Mouse (Mus musculus): ENCODE results near the gene Gm10300. TPM values are rescaled to one million over a fixed set of nuclear protein-coding genes. Genes with fewer than 3 reads are reported as not detected.

The Gm10300 gene
- polyA plus RNA-seq, 1 experiment from 2014 or later, result not detected

DNA sequence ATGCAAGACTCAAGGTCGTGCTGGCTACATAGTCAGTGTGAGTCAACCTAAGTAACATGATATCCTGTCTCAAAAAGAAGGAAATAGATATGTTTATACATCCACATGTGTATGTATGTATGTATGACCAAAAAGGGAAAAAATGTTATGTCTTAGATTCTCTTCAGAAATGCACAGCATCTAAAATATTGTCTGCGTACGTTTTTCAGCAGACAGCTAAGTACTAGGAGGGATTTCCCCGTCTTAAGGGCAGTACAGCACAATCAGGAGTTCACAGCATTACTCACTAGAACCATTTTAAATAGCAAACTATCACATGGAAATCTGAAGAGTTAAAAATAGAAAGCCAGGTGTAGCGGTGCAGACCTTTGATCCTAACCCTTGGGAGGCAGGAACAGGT is 37.4 kb upstream of the Gm10300 start:
- no peak overlapping the region for H3K9ac ChIP-seq (replicated peaks; ENCODE audit: low read depth, low read length)
- H3K9me3 ChIP-seq (ENCODE audit: control insufficient read depth, low read length), result no peaks in the 10 kb centered on the region
- H3K27ac ChIP-seq (ENCODE audit: low read depth, low read length), result no peak overlapping the region
- 81% methylated on average over 5 of the region's 5 CpGs for WGBS
- H3K27me3 ChIP-seq (ENCODE audit: control insufficient read depth, insufficient read depth, low read length), result no peaks in the 10 kb centered on the region
- H3K36me3 ChIP-seq (ENCODE audit: control insufficient read depth, insufficient read depth, low read length), result no peaks in the 10 kb centered on the region
- H3K4me1 ChIP-seq (ENCODE audit: control insufficient read depth, insufficient read depth, low read length), result peaks cover 20% of the 10 kb centered on the region; the same call in 1 of the 2 replicates
- H3K4me2 ChIP-seq (ENCODE audit: low read depth, low read length), result no peak overlapping the region
- no peak for ATAC-seq (ENCODE audit: low read depth)
- H3K4me3 ChIP-seq (ENCODE audit: low read depth, low read length), result no peak overlapping the region

GRCm38 (mm10) chr4:132037991-132038390 is 36.5 kb upstream of the Gm10300 start:
- Histone ChIP-seq H3K4me2 (ENCODE audit: low read depth, low read length) (no peak overlapping the region), H3K36me3 (ENCODE audit: control insufficient read depth, insufficient read depth, low read length) (no peaks in the 10 kb centered on the region), H3K4me1 (ENCODE audit: control insufficient read depth, insufficient read depth, low read length) (peaks cover 20% of the 10 kb centered on the region; the same call in 1 of the 2 replicates), H3K9ac (replicated peaks; ENCODE audit: low read depth, low read length) (no peak overlapping the region), H3K9me3 (ENCODE audit: control insufficient read depth, low read length) (no peaks in the 10 kb centered on the region), H3K4me3 (ENCODE audit: low read depth, low read length) (no peak overlapping the region), H3K27me3 (ENCODE audit: control insufficient read depth, insufficient read depth, low read length) (no peaks in the 10 kb centered on the region), H3K27ac (ENCODE audit: low read depth, low read length) (no peak overlapping the region)
- 0 out of 2 replicates have a peak, but pooled peaks have one; percentile 31 for ATAC-seq (ENCODE audit: low read depth)
- WGBS, result 19% methylated on average over 7 of the region's 7 CpGs

GRCm38 (mm10) chr4:132038809-132039208 is 35.7 kb upstream of the Gm10300 start:
- H3K9ac ChIP-seq (replicated peaks; ENCODE audit: low read depth, low read length), result no peak overlapping the region
- H3K4me3 ChIP-seq (ENCODE audit: low read depth, low read length), result no peak overlapping the region
- no peaks in the 10 kb centered on the region for H3K36me3 ChIP-seq (ENCODE audit: control insufficient read depth, insufficient read depth, low read length)
- H3K9me3 ChIP-seq (ENCODE audit: control insufficient read depth, low read length), result no peaks in the 10 kb centered on the region
- peaks cover 20% of the 10 kb centered on the region; the same call in 1 of the 2 replicates for H3K4me1 ChIP-seq (ENCODE audit: control insufficient read depth, insufficient read depth, low read length)
- WGBS, result 63% methylated on average over 2 of the region's 2 CpGs
- no peak overlapping the region for H3K4me2 ChIP-seq (ENCODE audit: low read depth, low read length)
- no peaks in the 10 kb centered on the region for H3K27me3 ChIP-seq (ENCODE audit: control insufficient read depth, insufficient read depth, low read length)
- no peak for ATAC-seq (ENCODE audit: low read depth)
- H3K27ac ChIP-seq (ENCODE audit: low read depth, low read length), result no peak overlapping the region

DNA sequence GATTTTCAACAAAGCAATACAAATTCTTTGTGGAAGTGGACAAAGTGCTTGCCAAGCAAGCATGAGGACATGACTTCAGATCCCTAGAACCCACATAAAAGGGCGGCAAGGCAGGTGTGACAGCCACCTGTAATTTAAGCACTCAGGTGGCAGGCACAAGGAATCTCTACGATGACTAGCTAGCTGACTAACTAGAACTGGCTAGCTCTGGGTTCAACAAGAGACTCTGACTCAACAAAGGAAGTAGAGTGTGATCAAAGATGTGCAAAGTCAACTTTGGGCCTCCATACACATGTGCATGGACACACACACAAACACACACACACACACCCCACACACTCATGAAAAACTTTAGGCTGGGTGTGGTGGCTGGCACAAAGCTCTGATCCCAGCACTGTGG is 35.0 kb upstream of the Gm10300 start:
- H3K36me3 ChIP-seq (ENCODE audit: control insufficient read depth, insufficient read depth, low read length), result no peaks in the 10 kb centered on the region
- no peak overlapping the region for H3K9ac ChIP-seq (replicated peaks; ENCODE audit: low read depth, low read length)
- no peaks in the 10 kb centered on the region for H3K9me3 ChIP-seq (ENCODE audit: control insufficient read depth, low read length)
- H3K4me1 ChIP-seq (ENCODE audit: control insufficient read depth, insufficient read depth, low read length), result peaks cover 20% of the 10 kb centered on the region
- no peaks in the 10 kb centered on the region for H3K27me3 ChIP-seq (ENCODE audit: control insufficient read depth, insufficient read depth, low read length)
- H3K4me2 ChIP-seq (ENCODE audit: low read depth, low read length), result no peak overlapping the region
- H3K4me3 ChIP-seq (ENCODE audit: low read depth, low read length), result no peak overlapping the region
- no peak overlapping the region for H3K27ac ChIP-seq (ENCODE audit: low read depth, low read length)
- 92% methylated on average over 2 of the region's 2 CpGs for WGBS
- ATAC-seq (ENCODE audit: low read depth), result no peak

DNA sequence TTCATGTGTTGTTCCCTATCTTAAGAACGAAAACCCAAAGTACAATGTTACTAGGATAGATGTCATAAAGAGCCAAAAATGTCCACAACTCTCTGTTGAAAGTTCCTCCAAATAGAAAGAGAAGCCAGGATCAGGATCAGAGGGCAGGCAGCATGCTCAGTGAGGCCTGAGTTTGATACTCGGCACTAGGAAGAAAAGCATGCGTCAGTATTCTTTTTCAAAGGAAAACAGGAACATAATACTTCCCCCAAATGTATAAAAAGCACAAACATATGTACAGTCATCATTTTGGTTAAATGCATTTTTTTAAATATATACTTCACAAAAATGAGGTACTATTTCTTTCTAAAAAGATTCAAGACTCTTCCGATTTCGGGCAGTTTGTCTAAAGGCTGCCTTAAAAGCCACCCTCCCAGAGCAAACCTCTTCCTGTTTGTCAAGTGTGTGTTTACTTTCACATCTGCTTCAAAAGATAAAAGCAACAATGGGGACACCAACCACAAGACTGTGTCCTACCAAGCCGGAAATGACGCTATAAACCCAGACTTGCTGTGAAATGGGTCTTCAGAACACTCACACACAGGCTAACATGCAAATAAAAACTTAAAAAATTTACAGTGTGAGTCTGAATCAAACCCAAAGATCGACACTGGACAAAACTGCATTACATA is 34.4 kb upstream of the Gm10300 start:
- no peaks in the 10 kb centered on the region for H3K36me3 ChIP-seq (ENCODE audit: control insufficient read depth, insufficient read depth, low read length)
- H3K4me1 ChIP-seq (ENCODE audit: control insufficient read depth, insufficient read depth, low read length), result peaks cover 22% of the 10 kb centered on the region
- H3K9me3 ChIP-seq (ENCODE audit: control insufficient read depth, low read length), result no peaks in the 10 kb centered on the region
- 86% methylated on average over 8 of the region's 8 CpGs for WGBS
- no peak for ATAC-seq (ENCODE audit: low read depth)
- no peak overlapping the region for H3K27ac ChIP-seq (ENCODE audit: low read depth, low read length)
- no peak overlapping the region for H3K4me2 ChIP-seq (ENCODE audit: low read depth, low read length)
- H3K9ac ChIP-seq (replicated peaks; ENCODE audit: low read depth, low read length), result no peak overlapping the region
- H3K27me3 ChIP-seq (ENCODE audit: control insufficient read depth, insufficient read depth, low read length), result no peaks in the 10 kb centered on the region
- H3K4me3 ChIP-seq (ENCODE audit: low read depth, low read length), result no peak overlapping the region

DNA sequence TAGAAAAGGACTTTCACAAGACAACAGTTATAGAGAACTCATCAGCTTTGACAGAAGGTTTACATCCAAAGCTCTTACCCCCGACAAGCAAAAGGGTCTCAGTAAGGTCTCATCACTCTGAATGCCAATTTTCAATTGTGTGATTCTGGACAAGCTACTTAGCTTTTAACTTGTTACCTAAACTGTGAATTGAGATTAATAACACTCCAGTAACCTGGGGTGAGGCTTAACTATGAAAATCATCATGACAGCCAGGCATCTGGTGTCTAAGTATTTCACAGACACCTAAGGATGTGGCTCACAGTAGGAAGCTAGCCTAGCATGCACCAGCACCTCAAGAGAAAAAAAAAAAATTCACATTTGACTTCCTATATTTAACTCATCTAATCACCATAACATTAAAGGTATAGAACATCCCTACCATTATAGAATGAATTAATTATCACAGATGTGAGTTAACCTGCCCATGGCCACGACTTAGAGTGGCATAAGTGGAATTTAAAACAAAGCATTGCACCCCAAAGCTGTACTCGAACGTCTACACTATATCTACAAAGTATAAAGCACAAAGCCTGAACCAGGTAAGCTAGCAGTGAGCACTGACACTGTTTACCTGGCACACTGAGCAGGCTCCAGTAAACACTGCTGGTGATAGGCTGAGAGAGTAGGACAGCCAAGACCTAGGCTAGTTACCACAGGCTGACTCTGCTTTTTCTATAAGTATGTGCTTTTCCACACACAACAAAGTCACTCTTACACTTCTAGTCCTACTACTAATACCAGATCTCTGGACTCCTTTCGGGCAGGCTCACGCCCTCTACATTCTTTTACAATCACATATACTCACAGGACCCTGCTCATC is 32.8 kb upstream of the Gm10300 start:
- Histone ChIP-seq H3K4me2 (ENCODE audit: low read depth, low read length) (no peak overlapping the region), H3K4me3 (ENCODE audit: low read depth, low read length) (no peak overlapping the region), H3K9me3 (ENCODE audit: control insufficient read depth, low read length) (no peaks in the 10 kb centered on the region), H3K4me1 (ENCODE audit: control insufficient read depth, insufficient read depth, low read length) (peaks cover 33% of the 10 kb centered on the region), H3K36me3 (ENCODE audit: control insufficient read depth, insufficient read depth, low read length) (no peaks in the 10 kb centered on the region), H3K27me3 (ENCODE audit: control insufficient read depth, insufficient read depth, low read length) (no peaks in the 10 kb centered on the region), H3K9ac (replicated peaks; ENCODE audit: low read depth, low read length) (no peak overlapping the region), H3K27ac (ENCODE audit: low read depth, low read length) (peak overlapping the region; percentile 17; the same call in 1 of the 2 replicates)
- WGBS, result 85% methylated on average over 6 of the region's 6 CpGs
- no peak for ATAC-seq (ENCODE audit: low read depth)

DNA sequence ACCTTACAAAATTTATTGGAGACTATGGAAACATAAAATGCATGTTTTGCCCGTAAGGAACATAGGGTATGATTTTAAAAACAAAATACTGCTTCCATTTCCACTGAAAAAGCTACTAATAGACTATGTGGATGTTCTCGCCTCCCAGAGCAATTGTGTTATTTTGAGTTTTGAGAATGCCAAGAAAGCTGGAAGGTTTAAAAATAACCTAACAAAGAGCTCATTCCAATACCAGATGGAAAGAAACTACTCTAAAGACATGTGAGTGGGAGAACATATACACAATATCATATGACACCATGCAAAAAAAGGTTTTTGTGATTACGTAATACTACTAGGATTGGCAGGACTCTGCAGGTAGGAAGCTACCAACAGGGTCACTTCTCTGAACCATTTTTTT is 30.8 kb upstream of the Gm10300 start:
- Histone ChIP-seq H3K27ac (ENCODE audit: low read depth, low read length) (no peak overlapping the region), H3K4me3 (ENCODE audit: low read depth, low read length) (no peak overlapping the region), H3K9me3 (ENCODE audit: control insufficient read depth, low read length) (no peaks in the 10 kb centered on the region), H3K9ac (replicated peaks; ENCODE audit: low read depth, low read length) (no peak overlapping the region), H3K4me1 (ENCODE audit: control insufficient read depth, insufficient read depth, low read length) (peaks cover 28% of the 10 kb centered on the region), H3K36me3 (ENCODE audit: control insufficient read depth, insufficient read depth, low read length) (no peaks in the 10 kb centered on the region), H3K27me3 (ENCODE audit: control insufficient read depth, insufficient read depth, low read length) (no peaks in the 10 kb centered on the region), H3K4me2 (ENCODE audit: low read depth, low read length) (no peak overlapping the region)
- ATAC-seq (ENCODE audit: low read depth), result no peak
- WGBS, result 91% methylated on average over 3 of the region's 3 CpGs

- peak overlapping the region; percentile 98 for H3K9ac ChIP-seq (replicated peaks; ENCODE audit: low read depth, low read length)
- H3K27ac ChIP-seq (ENCODE audit: low read depth, low read length), result peak overlapping the region; percentile 97
- H3K9me3 ChIP-seq (ENCODE audit: control insufficient read depth, low read length), result no peaks in the 10 kb centered on the region
- peak; percentile 68 for ATAC-seq (ENCODE audit: low read depth)
- H3K4me1 ChIP-seq (ENCODE audit: control insufficient read depth, insufficient read depth, low read length), result peaks cover 28% of the 10 kb centered on the region
- H3K27me3 ChIP-seq (ENCODE audit: control insufficient read depth, insufficient read depth, low read length), result no peaks in the 10 kb centered on the region
- under 1% methylated on average over 73 of the region's 95 CpGs for whole genome bisulfite sequencing
- H3K4me2 ChIP-seq (ENCODE audit: low read depth, low read length), result peak overlapping the region; percentile 76
- peak overlapping the region; percentile 95 for H3K4me3 ChIP-seq (ENCODE audit: low read depth, low read length)
- H3K36me3 ChIP-seq (ENCODE audit: control insufficient read depth, insufficient read depth, low read length), result no peaks in the 10 kb centered on the region
These were observed 26.2 kb upstream of the Gm10300 start for GRCm38 (mm10) chr4:132048011-132048991.

Data from neural tube, embryonic 14.5 days (tissue).